Mouse (Mus musculus) MN1 (cell line): Measurements from ENCODE around the gene Ntng1.

Experiments used
- DNase-seq: peaks from one replicate; pipeline ENCODE4 v3.0.0-alpha.2; 2016; ENCODE audit warnings: low spot score

Ntng1 gene

DNA sequence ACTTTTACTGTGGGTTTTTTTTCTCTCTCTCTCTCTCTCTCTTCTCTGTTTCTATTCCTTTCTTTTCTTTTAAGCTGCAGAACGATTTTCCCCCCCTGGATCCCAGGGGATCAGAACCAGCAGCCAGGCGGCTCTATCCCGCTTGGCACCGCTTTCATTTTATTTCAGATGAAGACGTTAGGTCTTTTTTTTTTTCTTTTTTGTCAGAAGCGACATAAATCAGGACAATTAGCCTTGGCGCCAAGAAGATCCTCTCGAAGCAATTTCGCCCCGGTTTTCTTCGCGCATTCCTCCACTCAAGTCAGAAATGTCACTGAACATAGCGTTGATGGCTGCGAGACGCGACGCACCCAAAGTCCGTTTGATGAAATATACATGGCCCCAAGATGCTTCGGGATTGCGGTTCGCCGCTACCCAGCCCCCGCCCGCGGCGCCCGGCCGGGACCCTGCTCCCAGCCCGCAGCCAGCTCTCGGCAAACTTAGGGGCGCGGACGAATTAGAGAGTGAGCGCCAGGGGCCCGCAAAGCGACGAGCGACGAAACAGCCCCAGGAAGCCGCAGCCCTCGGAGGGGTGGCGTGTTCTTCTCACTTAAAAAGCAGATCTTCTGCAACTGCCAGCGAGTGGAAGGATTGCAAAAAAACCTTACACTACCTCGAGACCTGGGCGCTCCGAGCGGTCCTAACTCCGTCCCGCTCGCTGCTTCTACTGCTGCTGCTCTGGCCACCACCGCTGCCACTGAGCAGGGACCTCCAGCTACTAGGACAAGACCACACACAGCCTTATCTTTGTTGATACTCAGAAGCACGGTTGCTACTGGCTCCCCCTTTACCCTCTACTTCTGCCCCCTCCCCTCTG is at the start of gene Ntng1:
Gene Ntng1 (minus strand): TSS at position 806 of the 856 bp plus-strand sequence.
- no peak for DNase-seq

DNA sequence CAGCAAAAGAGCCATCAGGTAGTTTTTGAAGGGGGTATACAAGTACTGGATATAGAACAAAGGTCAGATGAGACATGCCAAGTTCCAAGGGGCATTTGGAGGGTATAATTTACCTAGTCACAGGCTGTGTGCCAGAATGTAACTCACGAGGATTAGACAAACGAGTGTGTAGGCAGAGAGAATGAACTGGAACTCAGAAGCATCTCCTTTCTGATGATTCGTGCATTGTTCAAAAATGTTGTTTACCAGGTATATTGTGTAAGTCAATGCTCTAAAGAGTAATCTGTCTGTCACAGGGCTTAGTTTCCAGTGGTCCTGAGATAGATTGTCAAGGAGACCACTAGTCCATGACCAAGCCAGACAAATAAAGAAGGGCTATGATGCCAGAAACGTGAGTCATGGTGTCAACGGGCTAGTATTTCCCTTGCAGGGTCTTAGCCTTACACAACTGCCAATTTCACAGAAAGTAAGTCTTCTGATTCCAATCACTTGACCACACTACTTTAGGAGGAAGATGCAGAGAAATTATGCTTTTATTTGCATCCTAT is 43.7 kb upstream of the Ntng1 start:
- DNase-seq, result no peak

GRCm38 (mm10) chr3:110149089-110149488 is 5.3 kb upstream of the Ntng1 start:
- DNase-seq, result no peak

GRCm38 (mm10) chr3:110144301-110145055 is 667 bp upstream of the Ntng1 start:
- DNase-seq, result no peak

DNA sequence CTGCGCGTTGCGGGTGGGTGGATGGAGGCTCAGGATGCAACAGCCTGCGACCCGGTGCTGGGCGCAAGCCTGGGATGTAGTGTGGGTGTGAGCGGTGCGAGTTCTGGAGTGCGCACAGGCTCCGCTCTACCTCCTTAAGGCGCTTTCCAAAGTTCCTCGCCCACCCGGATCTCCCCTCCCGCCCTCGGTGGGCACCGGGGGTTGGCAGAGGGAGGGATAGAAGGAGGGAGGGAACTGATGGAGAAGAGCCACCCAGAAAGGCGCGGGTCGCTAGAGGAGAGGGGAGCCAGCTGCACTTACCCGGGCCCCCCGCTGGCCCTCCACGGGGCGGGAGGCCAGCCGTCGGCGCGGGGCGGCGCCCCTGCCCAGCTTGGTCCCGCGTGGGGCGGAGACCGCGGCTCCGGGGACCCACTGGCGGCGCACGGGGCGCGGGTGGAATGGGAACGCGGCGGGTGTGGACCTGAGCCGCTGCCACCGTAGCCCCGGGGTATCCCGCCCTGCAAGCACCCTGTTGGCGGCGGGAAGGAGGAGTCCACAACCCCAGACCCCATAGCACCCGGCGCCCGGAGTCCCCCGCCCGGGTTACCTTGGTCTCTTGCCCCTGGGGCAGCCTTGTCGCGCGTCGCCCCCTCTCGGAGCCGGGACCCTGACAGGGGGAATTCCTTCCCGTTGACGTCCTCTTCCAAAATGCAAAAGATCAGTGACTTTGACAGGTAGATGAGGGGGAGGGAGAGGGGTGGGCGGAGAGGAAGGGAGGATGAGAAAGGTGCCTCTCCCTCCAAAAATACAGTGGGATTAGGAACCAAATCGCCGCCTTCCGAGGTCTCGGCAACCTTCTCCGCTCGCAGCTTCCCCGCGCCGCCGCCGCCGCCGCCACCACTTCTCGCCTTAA is 1.3 kb downstream of the Ntng1 start:
- no peak for DNase-seq

DNA sequence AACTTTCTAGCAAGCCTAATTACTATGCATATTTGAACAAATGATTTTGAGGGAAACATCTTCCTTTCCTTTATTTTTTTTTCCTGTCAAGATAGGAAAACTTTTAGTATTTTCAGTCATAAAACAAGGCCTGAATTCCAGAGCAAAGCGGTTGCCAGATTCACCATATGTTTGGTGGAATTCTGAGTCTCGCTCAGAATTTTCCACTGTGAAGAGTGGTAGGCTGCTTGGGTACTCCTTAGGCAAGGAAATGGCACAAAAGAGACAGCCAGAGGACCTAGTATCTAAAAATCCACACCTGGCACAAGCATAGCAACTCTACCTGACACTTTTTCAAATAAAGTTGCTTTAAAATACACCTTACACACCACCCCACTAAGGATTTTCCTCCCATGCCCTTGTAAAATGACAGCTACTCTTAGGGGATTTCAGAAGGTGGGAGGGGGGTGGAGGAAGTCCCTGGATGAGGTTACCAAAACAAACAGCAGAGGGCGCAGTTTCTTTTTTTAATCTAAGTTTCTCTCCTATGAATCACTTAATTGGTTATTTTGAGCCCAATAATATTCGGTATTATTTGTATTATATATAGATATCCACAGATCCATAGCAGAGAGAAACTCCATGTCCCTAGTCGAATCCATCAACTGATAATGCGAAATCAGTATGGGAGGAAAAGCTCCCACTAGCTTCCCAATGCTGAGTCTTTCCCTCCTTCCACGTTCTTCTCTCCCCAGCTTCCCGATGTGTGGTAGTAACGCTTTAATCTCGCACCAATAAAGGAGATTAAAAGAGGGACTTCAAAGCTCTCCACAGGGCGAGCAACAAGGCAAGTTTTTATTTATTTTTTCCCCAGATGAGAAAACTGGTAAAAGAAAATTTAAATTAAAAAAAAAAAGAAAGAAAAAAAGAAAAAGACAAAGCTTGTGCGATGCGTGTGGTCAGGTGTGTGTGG is 2.2 kb downstream of the Ntng1 start:
- DNase-seq, result no peak

DNA sequence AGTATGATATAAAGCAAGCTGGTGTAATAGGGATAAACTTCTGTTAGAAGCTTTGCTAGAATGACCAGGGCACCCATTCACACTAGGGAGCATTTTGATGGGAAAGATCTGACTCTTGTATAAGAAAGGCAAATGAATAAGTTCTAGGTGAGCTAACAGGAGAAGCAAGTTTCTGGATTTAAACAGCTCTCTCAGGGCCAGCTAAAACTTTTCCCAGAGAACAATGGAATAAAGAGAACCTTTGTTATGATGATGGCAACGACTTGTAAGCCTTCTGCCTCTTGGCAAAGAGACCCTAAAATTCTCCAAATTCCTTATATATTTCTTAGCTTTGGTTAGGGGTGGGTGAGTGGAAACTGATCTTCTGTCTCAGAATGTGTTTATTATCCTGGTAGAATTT is 7.7 kb downstream of the Ntng1 start:
- no peak for DNase-seq

- no peak for DNase-seq
Measured at GRCm38 (mm10) chr3:110133150-110133549, 10.7 kb downstream of the Ntng1 start.

GRCm38 (mm10) chr3:110132289-110132688 is 11.5 kb downstream of the Ntng1 start:
- no peak for DNase-seq

- no peak for DNase-seq
Measured at GRCm38 (mm10) chr3:110131043-110131891, 12.5 kb downstream of the Ntng1 start.

DNA sequence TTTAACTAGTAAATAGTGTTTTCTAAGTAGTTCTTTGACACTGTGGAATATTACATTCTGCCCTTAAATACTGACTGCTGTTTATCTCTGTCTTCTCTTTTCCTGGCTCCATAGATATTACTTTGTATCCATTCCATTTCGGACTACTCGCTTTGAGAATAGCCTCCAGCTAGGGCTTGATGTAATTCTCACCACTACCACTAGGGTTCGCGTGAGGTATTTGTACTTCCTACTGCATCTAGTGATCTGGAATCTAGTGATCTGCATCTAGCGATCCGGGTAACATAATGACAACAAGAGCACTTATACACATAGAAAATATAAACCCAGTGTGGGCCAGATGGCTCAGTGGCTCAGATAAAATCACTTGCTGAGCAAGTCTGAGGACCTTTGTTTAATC is 14.2 kb downstream of the Ntng1 start:
- no peak for DNase-seq

- no peak for DNase-seq
Measured at GRCm38 (mm10) chr3:110105982-110106381, 37.8 kb downstream of the Ntng1 start.

- no peak for DNase-seq
Measured at GRCm38 (mm10) chr3:110094407-110094806, 49.4 kb downstream of the Ntng1 start.

GRCm38 (mm10) chr3:110094003-110094402 is 49.8 kb downstream of the Ntng1 start:
- DNase-seq, result no peak

DNA sequence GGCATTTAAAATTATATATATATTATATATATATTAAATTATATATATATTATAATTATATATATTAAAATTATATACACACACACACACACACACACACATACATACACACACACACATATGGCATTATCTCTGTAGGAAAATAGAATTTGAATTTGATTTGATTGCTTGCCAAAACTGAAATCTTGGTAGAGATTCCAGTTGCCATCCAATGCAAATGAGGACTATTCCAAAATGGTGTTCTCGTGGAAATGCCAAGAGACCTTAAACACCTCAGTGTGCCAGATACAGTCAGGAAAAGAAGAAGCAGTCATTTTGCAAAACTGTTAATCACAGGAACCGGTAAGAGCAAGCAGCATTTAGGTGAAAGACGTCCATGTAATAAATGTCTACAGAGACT is 51.3 kb downstream of the Ntng1 start:
- DNase-seq, result no peak

- no peak for DNase-seq
Measured at GRCm38 (mm10) chr3:110087189-110087588, 56.6 kb downstream of the Ntng1 start.

DNA sequence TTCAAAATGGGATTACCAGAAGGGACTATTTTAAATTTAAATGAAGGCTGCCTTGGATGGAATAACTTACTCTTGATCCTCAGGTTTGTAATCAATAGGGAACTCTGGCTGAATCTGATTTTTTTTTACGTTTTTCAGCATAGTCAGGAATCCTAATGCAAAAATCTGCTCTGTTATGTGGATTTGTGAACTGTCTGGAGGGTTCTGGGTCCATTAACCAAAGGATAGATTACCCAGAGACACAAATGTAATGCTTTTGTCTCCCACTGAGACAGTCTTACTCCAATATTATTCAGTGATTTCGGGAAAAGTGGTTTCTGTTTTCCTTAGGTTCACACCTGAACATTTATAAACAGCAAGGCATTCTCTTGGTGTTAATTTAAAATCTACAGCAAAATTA is 58.5 kb downstream of the Ntng1 start:
- DNase-seq, result no peak

DNA sequence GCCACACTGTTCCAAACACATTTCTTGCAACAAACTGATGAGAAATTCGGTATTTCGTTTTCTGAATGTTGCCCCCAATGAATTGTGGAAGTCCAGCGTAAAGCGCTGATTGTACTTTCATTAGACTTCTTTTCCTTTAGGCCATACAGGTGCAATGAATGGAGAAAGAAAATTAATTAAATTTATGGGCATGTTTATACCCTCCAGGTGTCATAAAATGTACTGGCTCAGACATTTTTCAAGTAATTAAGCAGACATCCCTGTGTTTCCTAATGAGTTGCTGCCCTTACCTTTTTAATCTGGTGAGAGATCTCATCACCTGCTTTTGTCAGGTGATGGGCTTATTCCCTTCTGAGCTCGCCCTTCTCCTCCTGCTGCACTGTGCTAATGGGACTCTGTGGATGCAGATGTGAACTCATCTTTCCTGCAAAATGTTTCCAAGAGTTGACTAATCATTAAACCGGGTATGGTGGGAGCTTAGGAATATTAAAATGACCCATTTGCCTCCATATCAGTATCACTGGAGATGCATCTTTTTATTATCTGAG is 79.0 kb downstream of the Ntng1 start:
- DNase-seq, result no peak

DNA sequence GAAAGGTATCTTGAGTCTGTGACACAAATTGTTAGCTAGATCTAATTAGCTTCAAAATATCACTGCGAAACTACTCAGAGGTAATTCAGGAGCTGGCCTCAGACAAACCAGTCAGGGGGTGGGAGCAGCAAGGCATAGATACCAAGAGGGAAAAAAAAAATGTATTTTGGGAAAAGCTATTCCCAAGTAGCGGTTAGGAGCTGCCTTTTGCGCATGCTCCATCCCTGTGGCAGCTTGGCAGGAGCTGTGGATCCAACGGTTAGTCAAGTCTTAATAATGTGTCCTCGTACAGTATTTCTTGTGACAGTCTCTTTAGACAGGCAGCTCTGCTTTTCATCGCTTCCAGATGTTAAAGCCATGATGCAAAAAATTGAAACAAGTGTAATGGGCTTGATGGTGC is 87.9 kb downstream of the Ntng1 start:
- DNase-seq, result no peak

GRCm38 (mm10) chr3:110055433-110055832 is 88.4 kb downstream of the Ntng1 start:
- DNase-seq, result no peak
